Mouse (Mus musculus) G1E-ER4 (cell line): ENCODE results near the gene Iqcc. TPM values are rescaled to one million over a fixed set of nuclear protein-coding genes. Genes with fewer than 3 reads are reported as not detected.

Source experiments
- GATA1 ChIP-seq: IDR thresholded peaks from one replicate; pipeline ENCODE4 v1.8.0; 2012; ENCODE audit warnings: low read length, inconsistent platforms
- polyA plus RNA-seq: library from polyadenylated mRNA; stranded (reverse); fragments of >175 nt; gene quantifications from 2 replicates; pipeline ENCODE4 v1.2.3, GENCODE M21; 2012

The Iqcc gene
- polyA plus RNA-seq, 1 experiment, result 8.6 TPM

DNA sequence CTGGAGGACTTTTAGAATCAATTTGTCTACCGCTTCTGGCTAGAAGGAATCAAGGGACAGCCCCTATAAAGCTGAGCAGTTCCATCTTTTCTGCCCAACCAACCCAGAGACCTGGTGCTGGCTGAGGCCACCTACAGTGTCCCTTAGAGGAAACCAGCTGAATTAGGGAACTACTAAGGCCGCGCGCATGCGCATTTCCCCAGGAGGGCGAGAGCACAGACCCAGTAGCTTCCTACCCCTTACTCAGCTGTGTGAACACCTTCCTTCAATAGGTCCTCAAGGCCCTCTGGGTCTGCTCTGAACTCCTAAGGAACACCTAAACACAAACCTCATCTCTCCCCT is 6.1 kb upstream of the Iqcc start:
- TF ChIP-seq GATA1, result no peak

DNA sequence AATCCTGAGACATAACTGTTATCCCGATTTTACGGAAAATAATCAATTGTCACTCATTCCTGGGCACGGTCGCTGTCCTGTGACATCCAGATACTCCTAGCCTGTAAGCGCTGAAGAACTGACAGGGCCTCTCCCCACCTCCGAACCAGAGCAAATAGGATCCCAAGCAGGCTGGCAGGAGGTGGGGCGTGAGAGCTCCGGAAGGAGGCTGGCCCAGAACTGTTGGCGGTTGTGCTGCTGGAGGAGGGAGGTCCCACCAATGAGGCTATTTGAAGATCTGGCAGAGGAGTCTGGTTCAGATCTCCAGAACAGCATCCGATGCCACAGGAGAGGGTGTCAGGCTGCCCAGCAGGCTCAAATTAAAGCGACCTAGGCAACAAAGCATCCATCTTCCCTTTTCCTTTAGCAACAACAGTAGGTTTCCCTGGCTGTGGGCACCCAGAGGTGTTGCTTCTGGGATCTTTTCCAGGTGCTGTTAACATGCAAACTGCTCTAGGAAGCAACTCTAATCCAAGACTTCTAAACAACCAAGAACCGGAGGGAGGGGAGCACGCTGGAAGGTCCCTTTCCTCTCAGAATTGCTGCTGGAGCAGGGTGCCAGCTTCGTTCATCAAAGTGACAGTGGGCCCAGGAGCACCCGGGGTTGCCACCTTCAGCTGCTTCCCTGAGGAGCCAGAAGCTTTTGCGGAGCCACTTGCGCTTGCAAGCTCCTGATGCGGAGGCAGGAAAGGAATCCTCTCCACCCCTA is 5.6 kb upstream of the Iqcc start:
- TF ChIP-seq GATA1, result no peak

GRCm38 (mm10) chr4:129623681-129624091 is 4.8 kb upstream of the Iqcc start, which contains the start of gene Ccdc28b:
Gene Ccdc28b (minus strand): TSS chr4:129623947.
- TF ChIP-seq GATA1, result no peak

DNA sequence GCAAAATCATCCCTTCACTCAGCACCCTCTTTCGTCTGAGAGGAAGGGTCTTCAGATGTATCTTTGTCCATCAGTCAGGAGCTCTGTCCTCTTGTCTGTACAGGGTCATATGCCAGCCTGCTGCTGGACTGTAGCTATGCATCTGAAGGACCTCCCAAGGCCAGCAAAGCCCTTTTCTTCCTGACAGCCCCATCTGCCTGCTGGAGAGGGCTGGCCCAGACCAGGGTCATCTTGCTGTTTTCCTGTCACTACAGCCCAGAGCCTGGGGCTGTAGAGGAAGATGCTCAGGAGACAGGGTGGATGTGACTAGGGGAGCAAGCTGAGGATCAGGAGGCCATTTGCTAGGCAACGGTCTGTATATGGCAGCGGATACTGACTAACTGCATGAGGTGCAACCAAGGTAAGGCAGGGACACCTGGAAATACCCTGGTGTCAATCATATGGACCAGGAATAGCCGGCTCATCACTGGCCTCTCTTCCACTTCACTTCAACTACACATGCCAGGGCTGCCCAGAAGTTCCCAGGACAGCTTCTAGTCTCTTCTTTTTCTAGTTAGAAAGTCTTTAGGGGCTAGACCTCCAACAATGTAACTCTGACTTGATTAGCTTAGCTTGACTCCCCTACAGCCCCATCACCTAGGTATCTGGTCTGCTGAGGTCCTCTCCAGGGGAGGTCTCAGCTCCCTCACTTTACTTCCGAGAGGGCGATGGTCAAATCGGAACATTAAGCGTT is 4.1 kb upstream of the Iqcc start:
- no peak for TF ChIP-seq GATA1

DNA sequence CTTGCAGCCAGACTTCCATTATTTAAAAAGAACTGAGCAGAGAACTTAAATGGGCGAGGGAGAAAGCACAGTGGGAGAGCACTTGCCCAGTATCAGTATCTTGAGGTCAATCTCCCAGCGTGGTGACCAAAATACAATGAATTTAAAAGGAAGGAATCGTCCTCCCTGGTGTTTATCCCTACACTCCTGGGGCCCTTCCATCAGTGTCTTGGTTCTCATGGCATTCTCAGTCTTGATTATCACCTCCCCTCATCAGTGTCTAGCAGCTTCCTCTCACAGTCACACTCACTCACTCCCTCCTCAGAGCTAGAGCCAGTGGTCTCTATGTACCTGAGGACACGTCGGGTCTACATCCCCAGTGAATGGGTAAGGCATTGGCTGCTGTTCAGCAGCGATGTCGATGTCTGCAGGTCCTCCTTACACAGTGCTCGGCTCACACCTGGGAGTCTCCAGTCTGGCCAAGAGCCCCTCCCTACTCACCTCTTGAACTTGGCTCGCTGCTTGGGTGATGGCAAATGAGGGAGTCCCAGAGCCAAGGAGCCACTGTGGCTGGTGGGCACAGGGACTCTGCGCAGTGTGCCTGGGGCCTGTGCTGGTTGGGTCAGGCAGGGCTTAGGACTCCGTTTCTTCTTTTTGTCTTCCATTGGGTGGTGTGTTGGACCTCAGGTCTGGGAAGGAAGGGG is 3.4 kb upstream of the Iqcc start:
- no peak for TF ChIP-seq GATA1

DNA sequence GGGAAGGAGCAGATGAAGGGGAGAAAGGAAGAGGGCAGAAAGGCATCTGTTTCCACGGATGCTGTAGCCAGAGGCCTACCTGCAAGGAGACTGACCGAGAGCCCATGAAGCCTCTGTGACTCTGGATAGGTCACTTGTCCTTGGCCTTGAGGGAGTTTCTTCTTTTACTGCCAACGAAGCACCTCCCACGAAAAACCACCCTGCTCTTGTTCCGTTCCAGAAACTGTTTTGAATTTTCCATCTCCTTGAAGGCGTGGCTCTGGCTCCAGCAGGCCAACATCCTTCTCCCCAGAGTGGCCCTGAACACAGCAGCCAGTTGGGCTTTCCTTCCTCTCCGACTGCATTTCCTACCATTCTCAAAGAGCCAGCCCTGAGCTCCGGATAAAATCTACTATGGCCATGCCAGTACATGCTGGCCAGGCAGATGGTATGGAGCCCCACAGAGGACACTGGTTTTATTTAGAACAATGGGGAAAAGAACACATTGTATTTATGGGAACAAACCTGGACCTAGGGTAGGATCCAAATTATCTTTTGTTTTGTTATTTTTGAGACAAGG is 2.5 kb upstream of the Iqcc start:
- TF ChIP-seq GATA1, result no peak

GRCm38 (mm10) chr4:129620419-129621282 is 1.8 kb upstream of the Iqcc start:
- no peak for TF ChIP-seq GATA1

GRCm38 (mm10) chr4:129618031-129618430 is 868 bp downstream of the Iqcc start:
- TF ChIP-seq GATA1, result no peak

DNA sequence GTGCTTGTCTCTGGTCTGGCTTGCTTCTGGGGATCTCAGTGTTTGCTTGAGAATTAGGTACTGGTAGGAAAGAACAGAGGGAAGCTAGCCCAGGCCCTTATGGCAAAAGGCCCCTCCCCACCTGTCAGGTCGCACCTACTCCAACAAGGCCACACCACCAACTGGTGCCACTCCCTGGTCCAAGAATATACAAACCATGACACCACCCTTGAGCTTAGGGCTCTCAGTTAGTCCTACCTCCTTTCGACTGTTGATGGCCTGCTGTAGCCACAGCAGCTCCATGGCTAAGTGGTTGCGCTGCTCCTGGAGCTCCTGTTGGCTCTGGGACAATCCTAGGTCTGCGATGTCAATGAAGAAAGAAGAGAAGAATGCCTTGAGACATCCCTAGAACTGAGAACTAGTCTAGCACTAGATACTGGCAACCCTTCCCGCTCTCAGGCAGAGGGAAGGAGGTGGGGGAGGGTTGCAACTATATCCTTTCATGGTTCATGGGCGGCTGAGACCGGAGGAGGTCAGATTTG is 1.7 kb downstream of the Iqcc start:
- no peak for TF ChIP-seq GATA1

- no peak for TF ChIP-seq GATA1
These were observed 2.3 kb downstream of the Iqcc start for GRCm38 (mm10) chr4:129616631-129617030.

- no peak for TF ChIP-seq GATA1
These were observed 3.1 kb downstream of the Iqcc start for GRCm38 (mm10) chr4:129615801-129616290.

- no peak for TF ChIP-seq GATA1
These were observed 4.8 kb downstream of the Iqcc start, which contains the start of gene Dcdc2b for GRCm38 (mm10) chr4:129614093-129614492. Gene Dcdc2b (minus strand): TSS chr4:129614257.

GRCm38 (mm10) chr4:129610472-129610871 is 8.4 kb downstream of the Iqcc start:
- no peak for TF ChIP-seq GATA1

GRCm38 (mm10) chr4:129610026-129610425 is 8.9 kb downstream of the Iqcc start:
- TF ChIP-seq GATA1, result no peak
